Mouse (Mus musculus) olfactory bulb, adult 2 months (tissue): ENCODE results near the gene Megf11.

Experiments used
- CTCF ChIP-seq: fragments of 200-500 bp; IDR thresholded peaks from 2 replicates; pipeline ENCODE4 v1.5.1; 2012; ENCODE audit warnings: low read depth, mild to moderate bottlenecking, low read length, moderate library complexity; ENCODE audit not compliant: insufficient read depth
- POLR2A ChIP-seq: fragments of 200-500 bp; IDR thresholded peaks from 2 replicates; pipeline ENCODE4 v1.6.1; 2012; ENCODE audit warnings: mild to moderate bottlenecking, low read depth, low read length, moderate library complexity; ENCODE audit not compliant: insufficient read depth

DNA sequence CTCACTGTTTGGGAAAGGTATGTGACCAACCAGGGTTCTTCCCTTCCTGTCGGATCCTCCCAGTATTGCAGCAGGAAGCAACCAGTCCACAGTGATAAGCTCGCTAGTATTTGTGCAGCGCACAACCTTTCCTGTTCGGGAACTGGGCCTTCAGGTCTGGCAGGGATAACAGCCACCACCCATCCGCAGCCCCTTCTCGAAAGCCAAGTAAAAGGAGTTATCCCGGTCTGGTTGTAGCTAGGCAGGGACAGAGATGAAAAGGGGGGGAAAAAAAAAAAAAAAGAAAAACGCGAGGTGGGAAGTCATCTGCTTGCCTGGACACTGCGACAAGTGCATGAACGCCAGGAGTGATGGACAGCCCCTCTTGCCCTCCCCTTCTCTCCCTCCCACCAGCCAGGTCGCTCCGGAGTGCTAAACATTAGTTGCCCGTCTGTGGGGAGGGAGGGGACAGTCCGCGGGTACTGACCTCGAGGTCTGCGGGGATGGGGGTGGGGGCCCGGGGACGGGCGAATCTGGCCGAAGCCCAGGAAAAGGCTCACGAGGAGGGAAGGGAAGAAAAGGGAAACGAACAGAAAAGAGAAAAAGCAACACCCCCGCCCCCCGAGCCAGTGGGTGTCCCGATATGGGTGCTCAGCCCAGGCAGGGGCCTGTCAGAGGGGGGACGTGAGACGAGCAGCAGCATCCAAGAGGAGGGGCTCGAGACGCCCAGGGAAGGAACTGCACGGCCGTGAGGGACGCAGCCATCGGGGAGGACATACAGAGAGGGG, 351.4 kb downstream of the Megf11 start:
- no peak for TF ChIP-seq POLR2A
- no peak for TF ChIP-seq CTCF
